Mouse (Mus musculus): Measurements from ENCODE around the gene Get4. TPM values are rescaled to one million over a fixed set of nuclear protein-coding genes. Genes with fewer than 3 reads are reported as not detected.
A peak's percentile ranks its signal among the peaks of the same experiment; 100 is the strongest.

Gene Get4
- polyA plus RNA-seq, 1 experiment from 2014 or later = 186 TPM

DNA sequence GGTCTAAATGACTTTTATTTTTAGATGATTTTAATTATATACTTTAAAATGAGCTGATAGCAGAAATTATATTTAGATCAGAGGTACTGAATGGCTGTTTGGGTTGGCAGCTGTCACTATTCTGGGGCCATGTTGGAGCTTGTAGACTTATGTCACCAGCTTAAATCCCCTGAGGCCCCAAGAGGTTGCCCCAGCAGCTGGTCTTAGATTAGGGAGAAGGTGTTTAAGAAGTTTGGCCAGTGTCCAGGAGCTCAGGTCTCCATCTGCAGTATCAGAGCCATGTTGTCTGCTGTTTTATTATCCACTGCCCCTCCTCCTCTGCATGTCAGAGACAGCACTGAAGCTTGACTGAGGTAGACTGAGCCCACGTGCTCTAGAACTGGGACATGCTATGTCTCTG lies 8.7 kb upstream of the Get4 start:
- Histone ChIP-seq H3K36me3 (peaks cover 82% of the 10 kb centered on the region), H3K27ac (no peak overlapping the region), H3K4me1 (no peaks in the 10 kb centered on the region), H3K4me2 (no peak overlapping the region), H3K4me3 (no peak overlapping the region), H3K9me3 (no peaks in the 10 kb centered on the region), H3K9ac (no peak overlapping the region), H3K27me3 (no peaks in the 10 kb centered on the region)
- no peak for ATAC-seq (ENCODE audit: borderline replicate concordance, extremely low read depth, low FRiP score, low TSS enrichment)
- WGBS = 90% methylated on average over 1 of the region's 1 CpGs

DNA sequence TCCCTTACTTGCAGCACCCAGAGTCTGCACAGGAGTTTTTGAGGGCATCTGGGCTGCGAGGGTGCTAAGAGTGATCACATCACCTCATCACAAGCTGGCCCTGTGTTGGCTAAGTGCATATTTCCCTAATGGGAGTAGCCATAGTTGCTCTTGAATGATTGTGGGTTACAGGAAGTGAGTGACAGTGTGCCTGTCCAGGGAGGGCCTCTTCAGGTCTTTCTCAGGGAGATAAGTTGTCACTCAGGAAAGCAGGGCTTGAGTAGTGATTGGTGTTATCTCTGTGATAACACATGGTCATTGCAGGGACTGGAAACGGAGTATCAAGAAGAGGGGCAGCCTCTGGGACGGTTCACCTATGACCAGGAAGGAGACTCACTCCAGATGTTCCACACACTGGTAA lies 4.4 kb upstream of the Get4 start:
- WGBS = 77% methylated on average over 3 of the region's 3 CpGs

DNA sequence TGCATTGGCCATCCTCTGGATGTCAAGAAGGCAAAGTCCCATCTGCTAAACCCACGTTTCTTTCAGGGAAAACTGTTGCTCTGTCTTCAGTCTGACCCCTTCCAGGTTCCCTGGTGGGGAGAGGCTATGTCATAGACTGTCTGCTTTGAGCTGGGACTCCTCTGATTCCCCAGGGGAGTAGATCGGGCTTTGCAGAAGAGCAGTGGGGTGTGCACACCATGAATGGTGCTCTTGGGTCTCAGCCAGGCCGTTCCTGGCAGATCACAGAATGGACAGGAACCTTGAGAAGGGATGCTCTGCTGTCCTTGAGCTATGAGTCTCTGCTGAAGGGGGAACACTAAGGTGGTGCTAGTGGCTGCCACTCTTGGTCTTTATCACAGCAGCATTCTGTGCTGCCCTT lies 3.3 kb upstream of the Get4 start:
- peaks cover 14% of the 10 kb centered on the region for H3K4me1 ChIP-seq
- H3K27me3 ChIP-seq = no peaks in the 10 kb centered on the region
- no peaks in the 10 kb centered on the region for H3K9me3 ChIP-seq
- H3K4me2 ChIP-seq = no peak overlapping the region
- H3K4me3 ChIP-seq = no peak overlapping the region
- no peak overlapping the region for H3K27ac ChIP-seq
- ATAC-seq (ENCODE audit: borderline replicate concordance, extremely low read depth, low FRiP score, low TSS enrichment) = no peak
- 81% methylated on average over 3 of the region's 3 CpGs for WGBS
- no peak overlapping the region for H3K9ac ChIP-seq
- peaks cover 62% of the 10 kb centered on the region for H3K36me3 ChIP-seq

More for the DNA sequence above, 4.4 kb upstream of the Get4 start:
- no peak for ATAC-seq (ENCODE audit: borderline replicate concordance, extremely low read depth, low FRiP score, low TSS enrichment)
- no peaks in the 10 kb centered on the region for H3K27me3 ChIP-seq
- H3K4me2 ChIP-seq = no peak overlapping the region
- H3K4me1 ChIP-seq = peaks cover 7% of the 10 kb centered on the region; the same call in 1 of the 2 replicates
- H3K27ac ChIP-seq = no peak overlapping the region
- no peak overlapping the region for H3K9ac ChIP-seq
- no peaks in the 10 kb centered on the region for H3K9me3 ChIP-seq
- no peak overlapping the region for H3K4me3 ChIP-seq
- H3K36me3 ChIP-seq = peaks cover 72% of the 10 kb centered on the region

DNA sequence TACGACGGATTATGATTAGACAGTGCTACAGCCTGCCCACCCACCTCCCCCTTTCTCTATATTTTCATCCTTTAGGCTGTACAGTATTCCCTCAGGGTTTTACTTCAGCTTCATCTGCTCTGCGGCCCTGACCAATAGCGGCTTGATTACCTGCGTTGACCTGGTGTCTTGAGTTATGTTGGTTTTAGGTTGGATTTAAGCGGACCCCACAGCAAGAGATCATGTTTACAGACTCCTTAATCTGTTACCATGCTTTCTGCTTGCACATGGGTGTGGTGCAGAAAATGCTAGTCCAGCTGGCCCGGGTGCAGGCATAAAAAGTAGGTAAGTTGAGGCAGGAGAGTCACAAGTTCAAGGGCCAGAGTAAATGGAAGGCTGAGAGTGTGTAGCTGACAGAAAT lies 845 bp upstream of the Get4 start:
- Histone ChIP-seq H3K9ac (peak overlapping the region; percentile 70; the same call in 1 of the 2 replicates), H3K4me2 (peak overlapping the region; percentile 73), H3K9me3 (no peaks in the 10 kb centered on the region), H3K4me1 (peaks cover 36% of the 10 kb centered on the region), H3K36me3 (peaks cover 45% of the 10 kb centered on the region), H3K27me3 (no peaks in the 10 kb centered on the region), H3K27ac (peak overlapping the region; percentile 76; the same call in 1 of the 2 replicates), H3K4me3 (peak overlapping the region; percentile 92)
- 76% methylated on average over 7 of the region's 7 CpGs for WGBS
- ATAC-seq (ENCODE audit: borderline replicate concordance, extremely low read depth, low FRiP score, low TSS enrichment) = no peak

DNA sequence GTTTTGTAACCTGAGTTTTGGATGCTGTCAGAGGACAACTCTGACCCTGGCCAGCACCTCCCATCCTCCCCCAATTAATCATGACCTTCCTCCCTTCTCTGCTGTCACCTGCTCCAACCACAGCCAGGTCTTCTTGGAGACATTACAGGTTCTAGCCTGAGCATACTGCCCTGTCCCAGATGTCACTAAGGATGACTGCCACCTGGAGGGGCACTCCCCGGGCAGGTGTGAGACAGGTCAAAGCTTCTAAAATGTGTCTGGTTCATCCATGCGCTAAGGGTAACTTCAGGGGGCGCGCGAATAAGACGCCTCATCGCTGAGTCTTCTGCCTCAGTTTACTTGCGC lies 416 bp upstream of the Get4 start:
- H3K9me3 ChIP-seq = no peaks in the 10 kb centered on the region
- peak overlapping the region; percentile 73 for H3K4me2 ChIP-seq
- peak overlapping the region; percentile 92 for H3K4me3 ChIP-seq
- WGBS = under 1% methylated on average over 8 of the region's 8 CpGs
- no peaks in the 10 kb centered on the region for H3K27me3 ChIP-seq
- H3K36me3 ChIP-seq = peaks cover 41% of the 10 kb centered on the region
- peak overlapping the region; percentile 70 for H3K9ac ChIP-seq
- H3K27ac ChIP-seq = peak overlapping the region; percentile 76
- no peak; the same call in 1 of the 2 replicates for ATAC-seq (ENCODE audit: borderline replicate concordance, extremely low read depth, low FRiP score, low TSS enrichment)
- peaks cover 40% of the 10 kb centered on the region for H3K4me1 ChIP-seq

DNA sequence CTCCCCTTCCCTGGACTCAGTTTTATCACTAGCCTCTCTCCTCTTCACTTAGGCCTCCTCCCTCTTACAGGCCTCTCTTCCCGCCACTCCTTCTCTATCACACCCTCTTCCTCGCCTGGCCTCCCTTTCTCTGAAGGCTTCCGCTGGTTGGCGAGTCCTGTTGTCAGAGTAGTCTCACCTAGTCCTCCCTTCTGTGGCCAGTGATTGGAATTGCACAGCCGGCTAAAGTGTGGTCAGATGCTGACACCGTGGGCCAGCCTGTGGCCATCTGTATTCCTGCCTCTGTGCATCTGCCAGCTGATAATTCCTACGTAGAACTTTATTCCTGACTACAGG lies 754 bp downstream of the Get4 start:
- peaks cover 51% of the 10 kb centered on the region for H3K4me1 ChIP-seq
- peak overlapping the region; percentile 92 for H3K4me3 ChIP-seq
- peak; percentile 21 for ATAC-seq (ENCODE audit: borderline replicate concordance, extremely low read depth, low FRiP score, low TSS enrichment)
- H3K9ac ChIP-seq = peak overlapping the region; percentile 85
- no peaks in the 10 kb centered on the region for H3K9me3 ChIP-seq
- peak overlapping the region; percentile 73 for H3K4me2 ChIP-seq
- WGBS = under 1% methylated on average over 7 of the region's 7 CpGs
- H3K27me3 ChIP-seq = no peaks in the 10 kb centered on the region
- peaks cover 32% of the 10 kb centered on the region for H3K36me3 ChIP-seq
- peak overlapping the region; percentile 94 for H3K27ac ChIP-seq

DNA sequence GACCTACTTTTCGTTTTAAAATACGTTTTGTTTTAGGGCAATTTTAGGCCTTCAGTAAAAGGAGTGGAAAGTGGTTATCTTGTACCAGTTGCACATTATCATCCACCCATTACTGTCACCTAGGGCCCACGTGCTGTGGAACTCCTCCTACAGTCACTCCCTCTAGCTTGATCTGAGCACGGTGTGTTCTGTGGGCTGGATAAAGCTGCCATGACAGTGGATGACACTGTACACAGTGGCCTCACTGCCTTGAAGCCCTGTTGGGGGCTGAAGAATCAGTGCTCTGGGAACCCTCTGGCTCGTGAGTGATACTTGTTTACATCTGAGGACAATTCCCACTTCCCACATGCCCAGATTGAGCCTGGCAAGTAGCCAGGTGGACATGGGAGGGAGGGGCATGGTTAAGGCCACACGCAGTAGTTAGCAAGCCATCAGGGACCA lies 1.2 kb downstream of the Get4 start:
- Histone ChIP-seq H3K27me3 (no peaks in the 10 kb centered on the region), H3K9me3 (no peaks in the 10 kb centered on the region), H3K4me1 (peaks cover 56% of the 10 kb centered on the region), H3K9ac (peak overlapping the region; percentile 85), H3K36me3 (peaks cover 27% of the 10 kb centered on the region), H3K4me3 (peak overlapping the region; percentile 92), H3K4me2 (peak overlapping the region; percentile 73), H3K27ac (peak overlapping the region; percentile 94)
- 2% methylated on average over 6 of the region's 6 CpGs for WGBS
- ATAC-seq (ENCODE audit: borderline replicate concordance, extremely low read depth, low FRiP score, low TSS enrichment) = peak; percentile 11; the same call in 1 of the 2 replicates

DNA sequence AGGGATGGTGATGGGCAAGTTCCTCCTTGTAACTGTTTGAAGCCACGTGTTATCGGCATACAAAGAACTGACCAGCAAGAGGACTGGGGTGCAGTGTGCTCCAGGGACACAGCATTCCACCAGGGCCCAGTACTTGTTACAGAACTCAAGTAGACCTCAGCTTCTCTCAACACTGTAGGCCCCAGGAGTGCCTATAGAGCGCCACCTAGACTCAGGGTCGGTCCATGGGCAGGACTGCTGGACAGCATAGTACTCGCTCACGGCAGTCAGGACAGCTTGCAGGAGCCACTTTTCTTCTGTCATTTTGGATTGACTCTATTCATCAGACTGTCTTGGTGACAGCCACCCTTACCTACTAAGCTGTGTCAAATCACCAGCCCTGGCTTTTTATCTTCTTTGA lies 2.8 kb downstream of the Get4 start:
- no peaks in the 10 kb centered on the region for H3K9me3 ChIP-seq
- WGBS = 83% methylated on average over 6 of the region's 6 CpGs
- no peak for ATAC-seq (ENCODE audit: borderline replicate concordance, extremely low read depth, low FRiP score, low TSS enrichment)
- H3K4me3 ChIP-seq = no peak overlapping the region
- no peak overlapping the region for H3K27ac ChIP-seq
- peaks cover 69% of the 10 kb centered on the region for H3K4me1 ChIP-seq
- no peak overlapping the region for H3K4me2 ChIP-seq
- no peaks in the 10 kb centered on the region for H3K27me3 ChIP-seq
- peaks cover 15% of the 10 kb centered on the region for H3K36me3 ChIP-seq
- H3K9ac ChIP-seq = no peak overlapping the region

DNA sequence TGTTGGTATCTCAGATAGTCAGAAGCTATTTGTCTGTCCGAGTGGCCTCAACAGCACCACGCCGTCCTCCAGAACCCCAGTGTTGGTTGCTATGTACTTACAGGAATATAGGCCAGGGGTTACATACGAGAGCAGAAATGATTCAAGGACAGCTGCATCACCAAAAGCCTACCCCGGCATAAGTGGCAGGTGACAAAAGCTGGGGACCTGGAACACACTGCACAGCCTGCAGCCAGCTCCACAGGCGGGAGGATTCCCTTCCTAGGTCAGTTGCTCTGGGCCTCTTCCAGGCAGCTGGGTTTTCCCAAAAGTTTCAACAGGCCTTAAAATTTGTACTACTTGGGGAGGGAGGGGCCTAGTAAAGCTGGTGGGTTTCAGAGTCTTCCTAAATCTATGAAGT lies 3.7 kb downstream of the Get4 start:
- no peak overlapping the region for H3K4me2 ChIP-seq
- no peak overlapping the region for H3K4me3 ChIP-seq
- ATAC-seq (ENCODE audit: borderline replicate concordance, extremely low read depth, low FRiP score, low TSS enrichment) = no peak
- H3K9ac ChIP-seq = no peak overlapping the region
- peaks cover 78% of the 10 kb centered on the region for H3K4me1 ChIP-seq
- 83% methylated on average over 6 of the region's 6 CpGs for WGBS
- no peaks in the 10 kb centered on the region for H3K9me3 ChIP-seq
- H3K27me3 ChIP-seq = no peaks in the 10 kb centered on the region
- H3K36me3 ChIP-seq = peaks cover 13% of the 10 kb centered on the region; the same call in 1 of the 2 replicates
- no peak overlapping the region for H3K27ac ChIP-seq

DNA sequence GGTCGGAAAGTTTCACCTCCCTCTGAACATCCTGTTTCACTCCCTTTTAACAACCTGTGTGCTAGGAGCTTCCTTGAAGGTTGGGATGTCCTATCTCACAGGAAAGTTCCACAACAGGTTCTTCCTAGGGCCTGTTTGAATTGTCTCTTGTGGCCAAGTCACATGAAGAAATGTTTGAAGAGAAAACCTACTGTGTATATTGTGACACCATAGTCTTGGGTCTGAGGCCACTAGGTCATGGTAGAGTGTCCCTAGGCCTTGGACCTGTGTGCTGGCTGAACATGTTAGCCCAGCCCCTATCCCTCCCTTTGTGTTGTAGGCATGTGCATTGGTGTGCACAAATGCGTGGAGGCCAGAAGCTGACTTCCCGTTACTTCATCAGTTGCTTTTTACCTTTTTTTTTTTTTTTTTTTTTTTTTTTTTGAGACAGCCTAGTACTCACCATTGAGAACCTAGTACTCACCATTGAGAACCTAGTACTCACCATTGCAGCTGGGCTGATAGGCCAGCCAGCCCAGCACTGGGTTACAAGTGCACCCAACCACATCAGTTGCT lies 4.2 kb downstream of the Get4 start:
- 70% methylated on average over 3 of the region's 3 CpGs for WGBS

DNA sequence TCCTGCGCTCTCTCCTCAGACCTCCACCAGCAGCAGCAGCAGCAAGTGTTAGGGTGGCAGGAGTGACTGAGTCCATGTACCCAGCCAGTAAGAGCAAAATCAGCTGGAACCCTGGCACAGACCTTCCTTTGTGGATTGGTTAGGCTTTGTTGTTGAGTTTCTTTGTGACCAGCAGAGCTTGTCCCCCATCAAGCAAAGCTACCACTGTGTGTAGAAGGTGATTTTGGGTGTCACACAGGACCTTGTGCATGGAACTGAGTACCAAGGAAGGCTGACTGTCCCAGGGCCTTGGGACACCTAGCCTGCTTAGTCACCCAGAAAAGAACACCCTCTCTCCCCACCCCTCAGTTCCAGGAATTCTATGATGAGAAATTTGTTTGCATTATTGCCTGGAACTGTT lies 5.1 kb downstream of the Get4 start:
- Histone ChIP-seq H3K4me2 (no peak overlapping the region), H3K9me3 (no peaks in the 10 kb centered on the region), H3K4me3 (no peak overlapping the region), H3K9ac (no peak overlapping the region), H3K36me3 (peaks cover 26% of the 10 kb centered on the region), H3K27me3 (no peaks in the 10 kb centered on the region), H3K4me1 (peaks cover 74% of the 10 kb centered on the region), H3K27ac (peak overlapping the region; percentile 51; the same call in 1 of the 2 replicates)
- 81% methylated on average over 1 of the region's 1 CpGs for WGBS
- no peak for ATAC-seq (ENCODE audit: borderline replicate concordance, extremely low read depth, low FRiP score, low TSS enrichment)

More for the DNA sequence above, 4.2 kb downstream of the Get4 start:
- ATAC-seq (ENCODE audit: borderline replicate concordance, extremely low read depth, low FRiP score, low TSS enrichment) = no peak
- H3K27ac ChIP-seq = no peak overlapping the region
- no peak overlapping the region for H3K4me3 ChIP-seq
- no peak overlapping the region for H3K4me2 ChIP-seq
- H3K9ac ChIP-seq = no peak overlapping the region
- H3K4me1 ChIP-seq = peaks cover 79% of the 10 kb centered on the region
- no peaks in the 10 kb centered on the region for H3K27me3 ChIP-seq
- H3K36me3 ChIP-seq = peaks cover 18% of the 10 kb centered on the region; the same call in 1 of the 2 replicates
- H3K9me3 ChIP-seq = no peaks in the 10 kb centered on the region

DNA sequence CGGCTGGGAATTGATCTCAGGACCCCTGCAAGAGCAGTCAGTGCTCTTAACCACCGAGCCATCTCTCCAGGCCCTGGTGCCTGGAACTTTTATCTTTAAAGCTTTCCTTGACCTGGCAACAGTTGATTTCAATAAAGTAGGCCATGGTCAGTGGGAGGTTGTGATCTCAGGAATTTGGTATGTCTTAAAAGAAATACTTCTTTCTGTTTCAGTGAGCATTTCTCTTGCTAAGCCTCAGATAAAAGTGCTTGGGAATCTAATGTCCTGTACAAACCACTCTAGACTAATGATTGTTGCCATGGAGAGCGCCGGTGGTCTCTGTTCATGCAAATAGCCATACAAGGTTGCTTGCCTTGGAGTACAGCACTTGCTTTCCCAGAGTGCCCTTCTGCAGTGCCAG lies 5.7 kb downstream of the Get4 start:
- ATAC-seq (ENCODE audit: borderline replicate concordance, extremely low read depth, low FRiP score, low TSS enrichment) = no peak

More for the DNA sequence above, 5.7 kb downstream of the Get4 start:
- Histone ChIP-seq H3K9ac (no peak overlapping the region), H3K4me3 (no peak overlapping the region), H3K27me3 (no peaks in the 10 kb centered on the region), H3K4me1 (peaks cover 74% of the 10 kb centered on the region), H3K4me2 (no peak overlapping the region), H3K36me3 (peaks cover 32% of the 10 kb centered on the region), H3K9me3 (no peaks in the 10 kb centered on the region), H3K27ac (peak overlapping the region; percentile 73)
- 57% methylated on average over 4 of the region's 4 CpGs for WGBS
